Mouse (Mus musculus) ZHBTc4 (cell line): Measurements from ENCODE around the gene Saa4.
"Not testable (repeated sequence)": the region's sequence is repeated elsewhere in the genome, so short reads cannot be mapped to it uniquely, and the experiment has no call there.

Experiments
- DNase-seq: peaks from one replicate; pipeline ENCODE4 v3.0.0-alpha.2; 2011; ENCODE audit warnings: low read depth, low spot score

The Saa4 gene

DNA sequence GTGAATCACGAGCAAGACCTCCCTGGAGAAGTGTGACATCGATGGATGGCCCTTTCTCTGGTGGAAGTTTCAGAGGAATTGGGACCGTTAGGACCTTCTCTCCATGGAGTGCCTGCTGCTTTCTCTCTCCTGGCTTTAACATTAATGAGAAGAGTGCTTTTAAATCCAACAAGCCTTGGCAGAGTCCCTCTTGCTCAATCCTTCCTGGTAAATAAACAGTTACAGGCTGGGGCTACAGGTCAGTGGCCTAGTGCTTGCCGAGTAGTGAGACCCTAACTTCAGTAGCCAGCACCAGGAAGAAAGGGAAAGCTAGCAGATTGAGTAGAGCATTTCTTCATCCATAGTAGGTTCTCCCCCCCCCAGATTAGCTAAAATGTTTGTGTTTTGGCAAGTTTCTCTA, at the start of gene Saa4:
Saa4 (minus strand) TSS at position 146 of the 400 bp plus-strand sequence.
- no peak for DNase-seq

DNA sequence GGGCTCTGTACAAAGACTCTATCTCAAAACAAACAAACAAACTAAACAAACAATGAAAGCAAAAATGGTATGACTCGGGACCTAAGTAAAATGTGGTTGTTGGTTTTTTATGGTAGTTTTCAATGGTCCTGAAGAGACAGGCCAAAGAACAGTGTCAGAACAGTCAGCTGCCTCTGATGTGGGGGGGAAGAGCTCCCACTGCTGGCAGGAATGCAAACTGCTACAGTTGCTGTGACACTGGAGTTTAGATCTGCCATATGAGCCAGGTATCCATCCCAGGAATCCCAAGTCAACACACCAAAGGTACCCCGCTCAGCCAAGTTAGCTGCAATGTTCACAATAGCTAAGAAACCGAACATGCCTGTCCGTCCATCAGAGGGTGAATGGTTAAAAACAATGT, 38.3 kb upstream of the Saa4 start:
- peak; percentile 84 for DNase-seq

- peak; percentile 75 for DNase-seq
These were observed 36.0 kb upstream of the Saa4 start for GRCm38 (mm10) chr7:46768451-46768850.

GRCm38 (mm10) chr7:46767371-46767770, 35.0 kb upstream of the Saa4 start:
- no peak for DNase-seq

DNA sequence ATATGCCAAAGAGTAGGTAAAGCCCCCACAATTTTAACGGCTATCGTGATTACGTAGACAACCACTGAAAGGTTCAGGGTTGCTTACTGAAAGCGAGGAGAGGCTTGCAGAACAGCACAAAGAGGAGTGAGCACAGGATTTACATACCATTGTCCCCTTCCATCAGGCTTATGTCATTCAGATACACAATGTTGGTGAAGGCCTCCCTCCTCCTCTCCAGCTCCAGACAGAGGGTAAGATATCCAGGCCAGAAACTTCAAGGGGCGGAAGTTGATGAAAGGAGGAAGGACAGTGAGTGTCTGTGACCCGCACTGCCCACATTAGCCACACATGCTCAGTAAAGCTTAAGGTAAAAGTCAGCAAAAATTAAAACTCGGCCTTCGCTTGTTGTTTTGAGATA, 32.3 kb upstream of the Saa4 start:
- no peak for DNase-seq

DNA sequence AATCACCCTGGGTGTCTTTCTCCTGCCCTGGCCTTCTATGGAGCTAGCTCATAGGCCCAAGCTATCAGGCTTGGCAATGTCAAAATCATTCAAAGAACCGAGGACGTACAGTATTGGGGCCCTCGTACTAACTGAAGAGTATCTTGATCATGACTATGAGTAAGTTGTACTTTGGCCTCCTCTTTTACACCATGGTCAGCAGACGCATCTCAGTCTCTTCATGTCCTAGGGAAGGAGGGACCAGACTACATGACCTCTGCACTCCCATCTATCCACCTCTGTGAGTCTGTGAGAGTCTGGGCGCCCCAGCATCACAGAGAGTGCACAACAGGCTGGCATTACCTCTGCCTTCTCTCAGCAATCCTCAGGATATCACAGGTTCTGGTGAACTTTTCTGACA, 30.2 kb upstream of the Saa4 start:
- DNase-seq: no peak

- DNase-seq: peak; percentile 55
These were observed 28.8 kb upstream of the Saa4 start for GRCm38 (mm10) chr7:46761049-46761795.

GRCm38 (mm10) chr7:46751490-46751889, 19.1 kb upstream of the Saa4 start, which contains the start of gene Saa2:
Gene Saa2 (plus strand): TSS chr7:46751790.
- DNase-seq: no peak

GRCm38 (mm10) chr7:46748459-46748858, 16.1 kb upstream of the Saa4 start:
- DNase-seq: peak; percentile 56

GRCm38 (mm10) chr7:46746381-46746780, 14.0 kb upstream of the Saa4 start:
- DNase-seq: no peak

GRCm38 (mm10) chr7:46745816-46746215, 13.4 kb upstream of the Saa4 start:
- DNase-seq: no peak

- DNase-seq: not testable (repeated sequence)
These were observed 10.5 kb upstream of the Saa4 start, which contains the start of gene Saa1 for GRCm38 (mm10) chr7:46742880-46743279. Gene Saa1 (minus strand): TSS chr7:46742980.

- DNase-seq: not testable (repeated sequence)
These were observed 7.6 kb upstream of the Saa4 start for GRCm38 (mm10) chr7:46740041-46740440.

- no peak for DNase-seq
These were observed 6.4 kb upstream of the Saa4 start for GRCm38 (mm10) chr7:46738561-46739460.

- no peak for DNase-seq
These were observed 2.6 kb upstream of the Saa4 start for GRCm38 (mm10) chr7:46734983-46735382.

GRCm38 (mm10) chr7:46727584-46727983, 4.8 kb downstream of the Saa4 start:
- no peak for DNase-seq

GRCm38 (mm10) chr7:46724396-46724795, 8.0 kb downstream of the Saa4 start:
- no peak for DNase-seq

- DNase-seq: no peak
These were observed 8.6 kb downstream of the Saa4 start for GRCm38 (mm10) chr7:46723849-46724248.

DNA sequence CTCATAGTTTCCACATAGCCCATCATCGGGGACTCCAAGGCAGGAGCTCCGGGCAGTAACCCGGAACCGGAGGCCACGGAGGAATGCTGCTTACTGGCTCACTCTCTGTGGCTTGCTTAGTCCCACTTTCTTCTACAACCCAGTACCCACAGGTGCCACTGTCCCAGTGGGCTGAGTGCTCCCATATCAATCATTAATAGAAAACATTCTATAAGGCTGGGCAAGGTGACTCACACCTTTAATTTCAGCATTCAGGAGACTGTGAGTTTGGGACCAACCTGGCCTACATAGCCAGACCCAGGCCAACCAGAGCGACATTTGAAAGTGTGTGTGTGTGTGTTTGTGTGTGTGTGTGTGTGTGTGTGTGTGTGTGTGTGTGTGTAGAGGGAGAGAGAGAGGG, 9.0 kb downstream of the Saa4 start:
- no peak for DNase-seq

DNA sequence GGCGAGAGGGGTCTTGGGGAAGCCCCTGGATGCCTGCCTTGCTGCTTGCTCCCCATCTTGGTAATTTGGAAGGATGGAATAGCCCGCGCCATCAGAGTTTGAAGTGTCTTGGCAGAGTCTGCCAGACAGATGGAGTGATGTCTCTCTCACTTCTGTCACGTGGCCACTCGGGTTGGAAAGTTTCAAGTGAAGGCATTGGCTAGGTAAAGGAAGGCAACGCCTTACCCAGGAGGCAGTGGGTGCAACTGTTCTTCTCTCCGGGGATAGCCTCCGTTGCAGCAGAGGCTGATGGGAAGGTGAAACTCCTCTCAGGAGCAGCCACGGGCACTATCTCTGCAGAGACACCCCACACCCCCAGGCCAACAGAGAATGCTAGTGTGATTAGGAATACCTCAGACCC, 11.9 kb downstream of the Saa4 start:
- no peak for DNase-seq

DNA sequence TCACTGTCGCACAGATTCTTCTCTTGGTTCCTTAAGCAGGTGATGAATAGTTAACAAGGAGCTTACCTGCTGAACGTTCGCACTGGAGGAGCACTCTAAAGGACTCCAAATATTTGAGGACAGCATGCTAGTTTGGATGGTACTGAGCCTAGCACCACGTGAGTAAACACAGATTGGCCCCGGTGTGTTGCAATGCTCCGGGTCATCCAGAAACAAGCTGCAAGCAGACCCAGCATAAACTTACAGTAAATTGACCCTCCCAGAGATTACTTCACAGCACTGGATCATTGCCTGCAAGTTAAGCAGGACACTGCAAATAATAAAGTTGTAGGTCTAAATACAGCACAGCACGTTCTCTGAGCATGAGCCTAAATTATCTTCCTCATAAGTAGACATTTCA, 12.9 kb downstream of the Saa4 start:
- no peak for DNase-seq

DNA sequence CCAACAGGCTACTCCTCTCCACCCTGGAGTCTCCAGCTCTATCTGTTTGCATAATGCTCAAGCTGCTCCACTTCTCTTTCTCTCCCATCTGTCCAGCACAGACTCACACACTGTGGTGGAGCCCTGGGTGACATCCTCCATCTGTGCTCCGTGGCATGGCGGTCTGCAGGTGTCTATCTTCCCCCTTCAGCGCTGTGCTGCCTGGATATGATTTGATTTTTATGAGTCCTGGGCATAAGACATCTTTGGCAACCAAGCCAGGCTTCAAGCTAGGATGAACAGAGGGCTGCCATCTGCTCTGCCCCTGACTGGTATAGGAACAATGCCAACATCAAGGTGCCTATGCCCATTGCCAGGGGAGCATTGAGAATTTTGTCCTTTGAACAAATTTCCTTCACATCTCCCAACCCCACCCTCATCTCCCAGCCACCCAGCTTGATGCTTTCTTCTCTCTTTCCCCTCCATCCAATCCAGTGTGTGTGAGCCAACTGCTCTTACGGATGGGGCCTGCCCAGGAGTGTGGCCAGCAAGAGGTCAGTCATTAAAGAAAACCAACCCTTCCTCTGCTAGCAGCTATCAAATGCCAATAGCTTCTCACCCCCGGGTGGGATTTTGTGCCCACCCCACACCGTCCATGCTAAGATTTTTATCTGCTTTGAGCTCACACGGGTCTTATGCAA, 13.7 kb downstream of the Saa4 start:
- DNase-seq: no peak
